Mouse (Mus musculus) G1E (cell line): ENCODE data around the gene Elovl4.

Experiments used
- CTCF ChIP-seq: IDR thresholded peaks from 2 replicates; pipeline ENCODE4 v1.5.1; 2012; ENCODE audit warnings: low read depth, low read length, inconsistent platforms, mixed read lengths
- GATA1 ChIP-seq: IDR thresholded peaks from 2 replicates; pipeline ENCODE4 v1.6.1; 2012; ENCODE audit warnings: borderline replicate concordance, low read length, inconsistent platforms, mixed read lengths

DNA sequence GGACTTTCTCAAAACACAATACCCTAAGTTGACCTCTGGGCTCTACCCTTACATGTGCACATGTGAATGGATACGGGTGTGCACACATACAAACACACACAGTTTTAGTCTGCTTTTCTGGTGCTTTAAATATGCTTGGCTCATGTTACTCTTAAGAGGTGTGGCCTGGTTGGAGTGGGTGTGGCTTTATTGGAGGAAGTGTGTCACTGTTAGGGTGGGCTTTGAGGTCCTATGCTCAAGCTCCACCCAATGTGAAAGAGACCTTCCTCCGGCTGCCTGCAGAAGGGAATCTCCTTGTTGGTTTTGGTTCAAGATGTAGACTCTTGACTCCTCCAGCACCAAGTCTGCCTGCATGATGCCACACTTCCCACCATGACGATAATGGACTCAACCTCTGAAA is 46.4 kb upstream of the Elovl4 start:
- TF ChIP-seq CTCF (no peak), GATA1 (no peak)
